Mouse (Mus musculus): Measurements from ENCODE around the gene Armh3. TPM values are rescaled to one million over a fixed set of nuclear protein-coding genes. Genes with fewer than 3 reads are reported as not detected.
A peak's percentile ranks its signal among the peaks of the same experiment; 100 is the strongest.

Armh3 gene
- total RNA-seq, 2 experiments from 2014 or later: 12.0 to 12.3 TPM

- no peak for DNase-seq (ENCODE audit: low spot score in 2 of 2)
Observed at GRCm38 (mm10) chr19:45911236-45912025, 86.9 kb downstream of the Armh3 start.

GRCm38 (mm10) chr19:45908246-45908645 is 90.0 kb downstream of the Armh3 start:
- DNase-seq (ENCODE audit: low spot score in 2 of 2): no peak

- no peak for DNase-seq (ENCODE audit: low spot score in 2 of 2)
Observed at GRCm38 (mm10) chr19:45907416-45907815, 90.9 kb downstream of the Armh3 start.

GRCm38 (mm10) chr19:45903861-45904260 is 94.4 kb downstream of the Armh3 start:
- DNase-seq (ENCODE audit: low spot score in 2 of 2): no peak

- DNase-seq (ENCODE audit: low spot score in 2 of 2): peak in 1 of 2 experiments; percentile 11
Observed at GRCm38 (mm10) chr19:45902390-45903035, 95.8 kb downstream of the Armh3 start.

- DNase-seq (ENCODE audit: low spot score in 2 of 2): no peak
Observed at GRCm38 (mm10) chr19:45900836-45901235, 97.5 kb downstream of the Armh3 start.

GRCm38 (mm10) chr19:45895726-45896125 is 102.6 kb downstream of the Armh3 start:
- no peak for DNase-seq (ENCODE audit: low spot score in 2 of 2)

- DNase-seq (ENCODE audit: low spot score in 2 of 2): no peak
Observed at GRCm38 (mm10) chr19:45882056-45882455, 116.2 kb downstream of the Armh3 start.

- no peak for DNase-seq (ENCODE audit: low spot score in 2 of 2)
Observed at GRCm38 (mm10) chr19:45873320-45873719, 125.0 kb downstream of the Armh3 start.

- no peak for DNase-seq (ENCODE audit: low spot score in 2 of 2)
Observed at GRCm38 (mm10) chr19:45855284-45855920, 142.9 kb downstream of the Armh3 start.

- DNase-seq (ENCODE audit: low spot score in 2 of 2): no peak
Observed at GRCm38 (mm10) chr19:45854521-45854920, 143.8 kb downstream of the Armh3 start.

- no peak for DNase-seq (ENCODE audit: low spot score in 2 of 2)
Observed at GRCm38 (mm10) chr19:45847733-45848093, 150.6 kb downstream of the Armh3 start.

GRCm38 (mm10) chr19:45847016-45847732 is 151.1 kb downstream of the Armh3 start:
- no peak for DNase-seq (ENCODE audit: low spot score in 2 of 2)

- DNase-seq (ENCODE audit: low spot score in 2 of 2): no peak
Observed at GRCm38 (mm10) chr19:45844209-45844608, 154.1 kb downstream of the Armh3 start.

- DNase-seq (ENCODE audit: low spot score in 2 of 2): no peak
Observed at GRCm38 (mm10) chr19:45843424-45843823, 154.9 kb downstream of the Armh3 start.

GRCm38 (mm10) chr19:45837050-45837994 is 161.0 kb downstream of the Armh3 start:
- DNase-seq (ENCODE audit: low spot score in 2 of 2): no peak

GRCm38 (mm10) chr19:45835490-45835889 is 162.8 kb downstream of the Armh3 start:
- peak; percentile 32 to 46 for DNase-seq (ENCODE audit: low spot score in 2 of 2)

GRCm38 (mm10) chr19:45833665-45834064 is 164.6 kb downstream of the Armh3 start:
- DNase-seq (ENCODE audit: low spot score in 2 of 2): no peak

GRCm38 (mm10) chr19:45830679-45831078 is 167.6 kb downstream of the Armh3 start:
- DNase-seq (ENCODE audit: low spot score in 2 of 2): no peak

GRCm38 (mm10) chr19:45827736-45828135 is 170.6 kb downstream of the Armh3 start:
- no peak for DNase-seq (ENCODE audit: low spot score in 2 of 2)

Measured in adrenal gland, adult 18-20 months (tissue).